Mouse (Mus musculus) heart, adult 2 months (tissue): ENCODE measurements around the gene Cbl. TPM values are rescaled to one million over a fixed set of nuclear protein-coding genes. Genes with fewer than 3 reads are reported as not detected.

Source experiments
- DNase-seq, 2 experiments: peaks; one replicate each; pipeline ENCODE4 v3.0.0; 2021
- H3K27ac ChIP-seq: fragments of 200-600 bp; 2 replicates; pipeline ENCODE4 v1.8.1; 2022
- H3K27me3 ChIP-seq: fragments of 200-500 bp; 2 replicates; pipeline ENCODE4 v1.6.1; 2012; ENCODE audit warnings: mild to moderate bottlenecking, low read length, inconsistent platforms, mixed read lengths; ENCODE audit not compliant: control insufficient read depth, insufficient read depth
- H3K36me3 ChIP-seq: fragments of 200-500 bp; 2 replicates; pipeline ENCODE4 v1.6.1; 2012; ENCODE audit warnings: low read length, inconsistent platforms; ENCODE audit not compliant: control insufficient read depth, insufficient read depth
- H3K4me1 ChIP-seq: fragments of 200-500 bp; 2 replicates; pipeline ENCODE4 v1.6.1; 2011; ENCODE audit warnings: low read length; ENCODE audit not compliant: control insufficient read depth, insufficient read depth
- H3K4me3 ChIP-seq: fragments of 200-600 bp; 2 replicates; pipeline ENCODE4 v1.8.1; 2022
- H3K79me2 ChIP-seq: fragments of 200-500 bp; replicated peaks from 2 replicates; pipeline ENCODE4 v1.6.1; 2012; ENCODE audit warnings: mild to moderate bottlenecking, inconsistent platforms, low read length, moderate library complexity, mixed read lengths; ENCODE audit not compliant: control insufficient read depth, insufficient read depth
- H3K9ac ChIP-seq: fragments of 200-500 bp; 2 replicates; pipeline ENCODE4 v1.6.1; 2012; ENCODE audit warnings: low read depth, mild to moderate bottlenecking, control low read depth, inconsistent platforms, low read length, mixed read lengths
- CTCF ChIP-seq: fragments of 200-600 bp; IDR thresholded peaks from 2 replicates; pipeline ENCODE4 v1.8.1; 2022; ENCODE audit warnings: antibody characterized with exemption, mild to moderate bottlenecking, moderate library complexity
- EP300 ChIP-seq: fragments of 200-500 bp; IDR thresholded peaks from 2 replicates; pipeline ENCODE4 v1.6.1; 2011; ENCODE audit warnings: low read depth, low read length, control low read depth; ENCODE audit not compliant: insufficient read depth
- POLR2A ChIP-seq: fragments of 200-500 bp; IDR thresholded peaks from 2 replicates; pipeline ENCODE4 v1.6.1; 2011; ENCODE audit warnings: mild to moderate bottlenecking, low read depth, low read length, control low read depth; ENCODE audit not compliant: insufficient read depth
- WGBS: fragments of 180-500 bp; shearing (Covaris S2); methylation state at CpG from one replicate; pipeline ENCODE4 v1.1.7; 2018; 5-methylcytosine and 5-hydroxymethylcytosine counted together
- intact Hi-C: fragments of 180-260 bp; cut with DNase I; formaldehyde crosslinking; loops from one replicate; pipeline ENCODE4 v1.15.1; 2025
- polyA plus RNA-seq: library from polyadenylated mRNA; depleted of rRNA; stranded (reverse); fragments of >200 nt; gene quantifications from 2 replicates; pipeline ENCODE4 v1.2.3, GENCODE M21; 2012
- total RNA-seq, 2 experiments: library from RNA; stranded (reverse); gene quantifications; 2 replicates each; pipeline ENCODE4 v1.2.3; 2021

Gene Cbl
- total and polyA plus RNA-seq, 3 experiments: 5.0 to 18.7 (median 17.8) TPM

DNA sequence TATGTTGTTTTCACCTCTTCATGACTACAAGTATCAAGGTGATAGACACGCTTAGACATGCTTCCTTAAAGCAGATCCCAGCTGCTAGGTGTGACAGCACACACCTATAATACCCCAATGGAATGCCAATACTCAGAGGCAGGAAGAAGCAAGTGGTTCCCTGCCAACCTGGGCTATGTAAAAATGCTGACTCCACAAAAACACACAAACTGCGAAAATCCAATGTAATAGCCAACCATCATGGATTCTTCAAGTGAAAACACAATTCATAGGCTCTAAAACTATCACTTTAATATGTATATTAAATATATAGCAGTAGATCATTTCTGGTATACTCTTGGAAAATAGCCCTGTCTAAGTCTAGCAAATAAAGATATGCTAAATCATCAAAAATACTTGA lies 26.0 kb downstream of the Cbl start:
- TF ChIP-seq EP300: no peak
- no peak for TF ChIP-seq POLR2A
- no peak for TF ChIP-seq CTCF

DNA sequence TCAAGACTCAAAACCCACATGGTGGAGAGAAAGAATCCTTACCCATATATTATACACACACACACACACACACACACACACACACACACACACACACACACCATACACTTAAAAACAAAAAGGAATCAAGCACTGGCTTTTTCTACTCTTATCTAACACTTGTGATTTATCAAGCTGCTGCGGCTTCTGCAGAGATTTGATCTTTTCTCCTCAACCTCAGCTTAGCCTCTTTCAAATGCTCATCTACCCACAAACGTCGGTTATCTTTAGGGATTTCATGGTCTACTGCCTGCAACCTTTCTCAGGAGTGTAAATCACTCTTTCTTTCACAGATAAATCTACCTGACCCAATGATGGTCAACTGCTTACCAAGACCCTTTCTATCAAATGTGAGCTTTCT lies 33.4 kb downstream of the Cbl start:
- no peak overlapping the region for H3K27ac ChIP-seq
- peaks cover 2% of the 10 kb centered on the region; the same call in 1 of the 2 replicates for H3K36me3 ChIP-seq
- peaks cover under 1% of the 10 kb centered on the region; the same call in 1 of the 2 replicates for H3K79me2 ChIP-seq
- WGBS: 76% methylated on average over 3 of the region's 3 CpGs
- TF ChIP-seq POLR2A (no peak), CTCF (no peak), EP300 (no peak)
- intact Hi-C loops: no loop called here
- no peaks in the 10 kb centered on the region for H3K27me3 ChIP-seq
- H3K4me1 ChIP-seq: no peaks in the 10 kb centered on the region; the same call in 1 of the 2 replicates
- no peak overlapping the region for H3K9ac ChIP-seq
- H3K4me3 ChIP-seq: no peak overlapping the region
- DNase-seq: no peak

More for the DNA sequence above, 26.0 kb downstream of the Cbl start:
- DNase-seq: no peak
- no peaks in the 10 kb centered on the region for H3K27me3 ChIP-seq
- H3K36me3 ChIP-seq: no peaks in the 10 kb centered on the region; the same call in 1 of the 2 replicates
- no peak overlapping the region for H3K27ac ChIP-seq
- H3K79me2 ChIP-seq: peaks cover 7% of the 10 kb centered on the region
- H3K4me1 ChIP-seq: peaks cover 2% of the 10 kb centered on the region; the same call in 1 of the 2 replicates
- intact Hi-C loops: no loop called here
- no peak overlapping the region for H3K4me3 ChIP-seq
- 95% methylated on average over 2 of the region's 2 CpGs for WGBS
- H3K9ac ChIP-seq: no peak overlapping the region

DNA sequence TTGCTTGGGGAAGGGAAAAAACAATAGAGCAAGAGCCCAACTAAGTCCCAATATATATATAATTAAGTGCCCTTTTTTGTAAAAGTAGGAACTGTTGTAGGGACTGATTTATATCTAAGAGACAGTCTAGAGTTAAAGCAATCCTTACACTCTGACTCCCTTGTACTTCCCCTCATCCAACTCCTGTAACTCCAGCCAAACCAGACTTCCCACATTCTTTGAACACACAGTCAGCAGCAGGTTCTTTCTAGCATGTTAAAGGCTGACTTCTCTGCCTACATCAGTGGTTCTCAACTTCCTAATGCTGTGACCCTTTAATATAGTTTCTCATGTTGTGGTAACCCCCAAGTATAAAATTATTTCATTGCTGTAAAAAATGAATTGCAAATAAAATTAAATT lies 34.3 kb downstream of the Cbl start:
- H3K4me1 ChIP-seq: no peaks in the 10 kb centered on the region; the same call in 1 of the 2 replicates
- no peak overlapping the region for H3K4me3 ChIP-seq
- no peak overlapping the region for H3K27ac ChIP-seq
- H3K9ac ChIP-seq: no peak overlapping the region
- TF ChIP-seq EP300 (no peak), POLR2A (no peak), CTCF (no peak)
- intact Hi-C loops: no loop called here
- H3K79me2 ChIP-seq: peaks cover 2% of the 10 kb centered on the region; the same call in 1 of the 2 replicates
- peaks cover 2% of the 10 kb centered on the region for H3K36me3 ChIP-seq
- H3K27me3 ChIP-seq: no peaks in the 10 kb centered on the region
- no peak for DNase-seq

DNA sequence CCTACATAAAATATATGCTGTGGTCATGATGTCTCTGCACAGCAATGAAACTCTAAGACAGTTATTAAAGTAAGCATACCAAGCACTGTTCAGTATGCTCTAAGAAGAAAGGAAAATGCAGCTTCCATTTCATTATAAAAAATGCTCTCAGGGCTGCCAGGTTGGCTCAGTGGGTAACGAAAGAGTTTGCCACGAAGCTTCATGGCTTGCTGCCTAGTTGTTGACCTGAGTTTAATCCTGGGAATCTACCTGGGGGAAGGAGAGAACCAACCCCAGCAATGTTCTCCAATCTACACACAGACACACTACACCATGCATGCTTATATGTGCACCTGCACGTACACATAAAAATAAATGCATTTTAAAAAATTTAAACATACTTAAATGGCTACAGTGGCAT lies 34.7 kb downstream of the Cbl start:
- no peak for DNase-seq
- no peak overlapping the region for H3K9ac ChIP-seq
- H3K27me3 ChIP-seq: no peaks in the 10 kb centered on the region
- 81% methylated on average over 3 of the region's 3 CpGs for WGBS
- H3K4me3 ChIP-seq: no peak overlapping the region
- peaks cover 2% of the 10 kb centered on the region; the same call in 1 of the 2 replicates for H3K79me2 ChIP-seq
- no peaks in the 10 kb centered on the region; the same call in none of the 2 replicates for H3K4me1 ChIP-seq
- no peak overlapping the region for H3K27ac ChIP-seq
- TF ChIP-seq CTCF (no peak), POLR2A (no peak), EP300 (no peak)
- peaks cover 3% of the 10 kb centered on the region for H3K36me3 ChIP-seq
- intact Hi-C loops: no loop called here

DNA sequence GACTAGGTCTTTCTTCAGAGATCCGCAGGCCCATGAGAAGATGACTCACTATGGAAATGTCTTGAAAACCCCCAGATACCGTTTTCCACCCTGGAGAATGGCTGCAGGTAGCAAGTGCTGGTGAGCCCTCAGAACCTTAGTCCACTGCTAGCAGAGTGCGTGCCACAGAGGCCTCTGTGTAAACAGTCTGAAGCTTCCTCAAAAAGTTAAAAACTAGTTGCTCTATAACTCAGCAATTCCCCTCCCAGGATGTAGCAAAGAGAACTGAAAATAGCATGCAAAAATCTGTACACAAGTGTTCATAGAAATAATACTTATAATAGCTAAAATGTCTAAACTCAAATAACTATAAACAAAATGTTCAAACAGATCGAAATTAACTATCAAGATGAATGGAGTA lies 37.5 kb downstream of the Cbl start:
- no peak overlapping the region for H3K9ac ChIP-seq
- peaks cover 6% of the 10 kb centered on the region for H3K36me3 ChIP-seq
- intact Hi-C loops: no loop called here
- H3K27me3 ChIP-seq: no peaks in the 10 kb centered on the region
- 85% methylated on average over 4 of the region's 4 CpGs for WGBS
- peaks cover 5% of the 10 kb centered on the region; the same call in 1 of the 2 replicates for H3K79me2 ChIP-seq
- DNase-seq: no peak
- TF ChIP-seq POLR2A: no peak
- no peak for TF ChIP-seq EP300
- no peak for TF ChIP-seq CTCF
- no peak overlapping the region for H3K27ac ChIP-seq
- H3K4me3 ChIP-seq: no peak overlapping the region
- no peaks in the 10 kb centered on the region; the same call in none of the 2 replicates for H3K4me1 ChIP-seq

DNA sequence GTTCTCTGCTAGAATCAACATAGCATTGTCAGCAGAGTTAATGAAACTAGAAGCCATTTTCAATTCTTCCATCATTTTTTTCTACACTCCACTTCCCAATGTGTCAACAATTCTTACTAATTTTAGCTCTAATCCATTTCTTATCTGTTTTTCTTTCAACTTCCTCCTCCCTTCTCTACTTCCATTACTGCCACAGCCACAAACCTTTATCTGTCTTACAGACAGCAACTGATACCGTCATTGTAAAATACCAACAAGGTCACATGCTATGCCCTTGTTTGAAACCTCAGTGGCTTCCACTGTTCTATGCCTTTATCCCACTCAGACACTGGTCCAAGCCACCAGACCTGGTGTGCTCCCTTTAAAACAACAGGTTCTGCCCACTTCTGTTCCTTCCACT lies 39.8 kb downstream of the Cbl start:
- Histone ChIP-seq H3K27ac (no peak overlapping the region), H3K9ac (no peak overlapping the region), H3K36me3 (peaks cover 5% of the 10 kb centered on the region; the same call in 1 of the 2 replicates), H3K4me1 (no peaks in the 10 kb centered on the region; the same call in none of the 2 replicates), H3K79me2 (peaks cover 5% of the 10 kb centered on the region; the same call in 1 of the 2 replicates), H3K4me3 (no peak overlapping the region), H3K27me3 (no peaks in the 10 kb centered on the region)
- TF ChIP-seq POLR2A (no peak), CTCF (no peak)
- 10% methylated on average over 1 of the region's 1 CpGs for WGBS
- intact Hi-C loops: no loop called here
- no peak for DNase-seq
